ENCODE assay signal across 8 mouse cellular contexts in the genomic region with DNA sequence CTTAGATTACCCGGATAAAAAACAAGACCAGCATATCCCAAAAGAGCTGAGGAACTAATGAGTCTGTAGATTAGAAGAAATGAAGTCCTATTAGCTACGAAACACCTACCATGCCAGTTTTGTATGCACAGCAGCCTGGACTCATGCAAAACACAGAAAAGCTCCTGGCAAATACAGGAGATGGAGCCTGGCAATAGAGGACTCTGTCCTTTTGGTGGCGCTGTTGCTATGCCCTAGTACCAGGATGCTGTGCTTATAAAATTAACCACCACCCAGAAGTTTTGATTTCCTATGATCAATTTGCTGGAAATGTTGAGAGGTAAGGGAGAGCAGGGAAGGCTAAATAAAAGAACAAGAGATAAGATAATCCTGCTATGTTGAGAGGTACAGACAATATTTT.
DNase-seq lines count a peak whose midpoint lies in the region; ATAC-seq lines count a peak whose summit lies in the region.
"Had no signal": no experiment of that assay in that cellular context is flagged by ENCODE, and none has a peak within 500 bp of the region (broad histone marks: within the 10 kb centered on the region; RNA-seq: fewer than 3 reads in every experiment).

No protein-coding gene starts in this region.

- DNase-seq in midbrain, embryonic 11.5 days (ENCODE audit: low spot score, missing footprints): peak; percentile 86
- DNase-seq in embryo, embryonic 11 days: peak; percentile 47
- DNase-seq in layer of hippocampus, adult 9-10 months (ENCODE audit: low spot score): peak; percentile 68
- peak; percentile 33 to 48 for DNase-seq in right cerebral cortex, postnatal 36 days (ENCODE audit: low spot score in 2 of 2)
- no peak for DNase-seq in spleen, adult 18-20 months

- no peaks in the 10 kb centered on the region for H3K4me1 ChIP-seq in midbrain, embryonic 11.5 days (ENCODE audit: control insufficient read depth, insufficient read depth, low read length)
- peaks cover 7% of the 10 kb centered on the region for H3K4me1 ChIP-seq in midbrain, embryonic 16.5 days (ENCODE audit: control insufficient read depth, insufficient read depth, low read length)
- H3K4me1 ChIP-seq: neural tube, embryonic 12.5 days had no signal

- H3K9me3 ChIP-seq in midbrain, embryonic 11.5 days (ENCODE audit: control insufficient read depth, low read length): no peaks in the 10 kb centered on the region
- H3K9me3 ChIP-seq in midbrain, embryonic 16.5 days (replicated peaks; ENCODE audit: control insufficient read depth, low read length, poor library complexity, severe bottlenecking): no peaks in the 10 kb centered on the region
- H3K9me3 ChIP-seq: neural tube, embryonic 12.5 days had no signal

- no peaks in the 10 kb centered on the region for H3K36me3 ChIP-seq in midbrain, embryonic 11.5 days (ENCODE audit: control insufficient read depth, insufficient read depth, low read length)
- no peaks in the 10 kb centered on the region for H3K36me3 ChIP-seq in midbrain, embryonic 16.5 days (ENCODE audit: control insufficient read depth, insufficient read depth, low read length)
- H3K36me3 ChIP-seq: neural tube, embryonic 12.5 days had no signal

- 64% methylated on average over 3 of the region's 3 CpGs for WGBS in midbrain, embryonic 11.5 days
- WGBS in midbrain, embryonic 16.5 days: 63% methylated on average over 3 of the region's 3 CpGs

- ATAC-seq in midbrain, embryonic 11.5 days (ENCODE audit: low FRiP score): no peak
- ATAC-seq in midbrain, embryonic 16.5 days: no peak
- ATAC-seq in inflammation-experienced regulatory T-cells, adult 6 months: no peak

- no peak overlapping the region for H3K4me2 ChIP-seq in midbrain, embryonic 11.5 days
- H3K4me2 ChIP-seq in midbrain, embryonic 16.5 days (ENCODE audit: low read length): no peak overlapping the region
- H3K4me2 ChIP-seq: neural tube, embryonic 12.5 days had no signal

- no peak overlapping the region for H3K4me3 ChIP-seq in midbrain, embryonic 11.5 days (ENCODE audit: low read depth, low read length)
- H3K4me3 ChIP-seq in midbrain, embryonic 16.5 days (ENCODE audit: low read depth, low read length): no peak overlapping the region
- H3K4me3 ChIP-seq: neural tube, embryonic 12.5 days had no signal

- no peak overlapping the region for H3K9ac ChIP-seq in midbrain, embryonic 11.5 days (ENCODE audit: low read length)
- no peak overlapping the region for H3K9ac ChIP-seq in midbrain, embryonic 16.5 days (ENCODE audit: low read depth, low read length)
- H3K9ac ChIP-seq: neural tube, embryonic 12.5 days had no signal

- no peaks in the 10 kb centered on the region for H3K27me3 ChIP-seq in midbrain, embryonic 11.5 days (ENCODE audit: control insufficient read depth, insufficient read depth, low read length)
- H3K27me3 ChIP-seq in midbrain, embryonic 16.5 days (ENCODE audit: control insufficient read depth, insufficient read depth, low read depth, low read length): no peaks in the 10 kb centered on the region
- H3K27me3 ChIP-seq: neural tube, embryonic 12.5 days had no signal

- no peak overlapping the region for H3K27ac ChIP-seq in midbrain, embryonic 11.5 days (ENCODE audit: low read depth, low read length)
- no peak overlapping the region for H3K27ac ChIP-seq in midbrain, embryonic 16.5 days (ENCODE audit: low read length)
- H3K27ac ChIP-seq: neural tube, embryonic 12.5 days had no signal

Comparison
In these comparisons a context has a peak if more than half of its experiments do, and no peak if none do; other contexts are left out.
1. DNase-seq: peak in midbrain, embryonic 11.5 days (single experiment), embryo, embryonic 11 days (single experiment), layer of hippocampus, adult 9-10 months (single experiment) and right cerebral cortex, postnatal 36 days (2 of 2); none in spleen, adult 18-20 months (0 of 2).